Mouse (Mus musculus) layer of hippocampus, adult 8-10 months (tissue): ENCODE data around the gene Abcf1. TPM values are rescaled to one million over a fixed set of nuclear protein-coding genes. Genes with fewer than 3 reads are reported as not detected.
A peak's percentile ranks its signal among the peaks of the same experiment; 100 is the strongest.
"Not testable (repeated sequence)": the region's sequence is repeated elsewhere in the genome, so short reads cannot be mapped to it uniquely, and the experiment has no call there.

Experiments used
- DNase-seq, 2 experiments: peaks; one replicate each; pipeline ENCODE4 v3.0.0; 2022; ENCODE audit warnings: low spot score in 2 of 2
- total RNA-seq, 4 experiments: library from RNA; stranded (reverse); gene quantifications; 2 replicates each; pipeline ENCODE4 v1.2.4; 2022

Gene Abcf1
- 10 to 100 TPM; 68.3 to 76.5 (median 72.7) TPM for total RNA-seq

DNA sequence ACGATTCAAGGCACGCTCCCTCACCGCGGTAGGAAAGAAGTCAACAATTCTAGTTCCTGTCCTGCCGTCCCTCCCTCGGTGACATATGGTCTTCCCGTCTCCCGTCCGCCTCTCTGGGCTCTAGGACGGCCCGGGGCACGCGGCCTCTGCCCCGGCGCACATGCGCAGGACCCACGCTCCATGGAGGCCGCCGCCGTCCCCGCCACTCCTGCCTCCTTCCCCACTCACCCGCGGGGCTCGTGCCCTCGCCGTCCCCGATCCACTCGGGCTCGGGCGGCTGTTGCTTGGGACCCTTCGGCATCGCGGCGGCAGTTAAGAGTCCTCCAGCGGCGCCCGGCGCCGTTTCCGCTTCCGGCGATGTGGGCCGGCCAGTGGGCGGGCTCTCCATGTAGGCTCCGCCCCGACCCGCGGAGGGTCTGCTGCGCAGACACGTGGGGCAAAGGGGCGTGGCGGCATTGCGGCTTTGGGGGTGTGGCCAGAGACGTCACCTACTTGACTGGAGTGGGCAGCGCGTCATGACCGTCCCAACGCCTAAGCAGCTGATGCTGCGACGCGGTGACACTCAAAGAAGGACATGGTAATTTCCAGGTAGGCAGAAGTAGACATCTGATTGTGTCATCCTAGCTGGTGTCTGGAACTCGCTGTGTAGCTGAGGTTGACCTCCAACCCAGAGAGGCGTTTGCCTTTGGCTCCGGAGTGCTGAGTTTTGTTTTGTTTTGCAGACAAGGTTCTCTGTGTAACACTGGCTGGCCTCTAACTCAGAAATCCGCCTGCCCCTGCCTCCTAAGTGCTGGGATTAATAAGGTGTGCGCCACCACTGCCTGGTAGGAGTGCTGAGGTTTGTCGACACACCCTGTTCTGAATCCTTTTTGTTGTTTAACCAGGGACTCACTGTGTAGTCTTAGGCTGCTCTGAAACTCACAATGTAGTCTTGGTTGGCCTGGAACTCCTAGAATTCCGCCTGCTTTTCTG is at the start of gene Abcf1:
Gene Abcf1 (minus strand): TSS at position 344 of the 972 bp plus-strand sequence.
- DNase-seq = peak; percentile 97

DNA sequence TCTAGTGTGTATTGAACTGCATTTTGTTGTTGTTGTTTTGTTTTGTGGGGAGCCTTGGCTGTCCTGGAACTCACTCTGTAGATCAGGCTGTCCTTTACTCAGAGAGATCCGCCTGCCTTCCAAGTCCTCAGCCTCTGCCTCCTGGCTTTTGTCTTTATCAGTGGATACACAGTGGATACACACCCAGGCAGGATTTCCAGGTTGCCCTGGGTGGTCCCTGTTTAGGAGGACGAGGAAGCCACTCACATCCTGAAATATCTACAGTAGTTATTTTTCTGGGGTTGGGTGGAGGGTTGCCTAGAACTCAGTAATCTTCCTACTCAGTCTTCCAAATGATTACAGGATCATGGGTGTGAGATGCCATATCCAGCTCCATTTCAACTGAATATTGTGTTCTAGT is 49.4 kb upstream of the Abcf1 start:
- no peak for DNase-seq

DNA sequence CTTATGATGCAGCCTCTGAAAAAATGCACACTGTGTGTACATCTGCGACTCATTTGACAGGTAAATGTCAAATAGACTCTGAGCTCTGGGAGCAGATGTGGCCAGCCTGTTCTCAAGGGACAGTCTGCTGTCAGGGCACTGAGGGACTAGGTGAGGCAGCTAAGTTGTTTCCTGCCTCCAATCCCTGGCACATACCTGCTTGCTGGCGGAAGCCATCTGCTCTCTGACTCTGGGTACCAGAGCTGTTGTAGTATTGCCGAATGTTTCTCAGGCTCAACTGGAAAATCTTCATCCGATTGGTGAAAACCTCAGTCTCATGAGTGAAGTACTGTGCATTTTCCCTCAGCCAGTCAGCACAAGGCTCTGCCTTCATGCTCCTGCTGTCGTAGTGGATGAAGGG is 47.5 kb upstream of the Abcf1 start:
- DNase-seq = no peak

DNA sequence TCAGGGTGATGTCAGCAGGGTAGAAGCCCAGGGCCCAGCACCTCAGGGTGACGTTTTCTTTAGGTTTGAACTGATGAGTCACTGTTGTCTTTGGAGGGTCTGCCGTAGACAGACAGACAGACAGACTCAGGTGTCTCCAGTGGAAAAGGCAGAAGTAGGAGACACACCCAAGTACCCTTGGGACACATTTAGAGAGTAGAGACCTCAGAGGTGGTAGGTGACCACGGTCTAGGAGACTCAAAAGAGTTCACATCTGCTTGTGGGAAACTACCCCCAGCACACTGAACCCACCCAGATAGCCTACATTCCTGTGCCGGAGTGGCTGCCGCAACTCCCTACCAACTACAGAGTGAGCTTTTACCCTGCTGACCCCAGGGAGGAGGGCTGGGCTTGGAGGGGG is 45.4 kb upstream of the Abcf1 start:
- no peak for DNase-seq

DNA sequence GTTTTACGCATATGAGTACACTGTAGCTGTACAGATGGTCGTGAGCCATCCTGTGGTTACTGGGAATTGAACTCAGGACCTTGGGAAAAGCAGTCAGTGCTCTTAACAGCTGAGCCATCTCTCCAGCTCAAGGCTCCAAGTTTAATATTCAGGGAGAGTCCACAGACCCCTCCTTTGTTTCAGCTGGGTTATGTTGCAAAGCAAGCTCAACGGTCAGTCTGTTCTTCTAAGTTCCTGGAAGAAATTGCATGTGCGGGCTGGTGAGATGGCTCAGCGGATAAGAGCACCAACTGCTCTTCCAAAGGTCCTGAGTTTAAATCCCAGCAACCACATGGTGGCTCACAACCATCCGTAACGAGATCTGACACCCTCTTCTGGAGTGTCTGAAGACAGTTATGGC is 34.8 kb upstream of the Abcf1 start:
- DNase-seq = not testable (repeated sequence)

DNA sequence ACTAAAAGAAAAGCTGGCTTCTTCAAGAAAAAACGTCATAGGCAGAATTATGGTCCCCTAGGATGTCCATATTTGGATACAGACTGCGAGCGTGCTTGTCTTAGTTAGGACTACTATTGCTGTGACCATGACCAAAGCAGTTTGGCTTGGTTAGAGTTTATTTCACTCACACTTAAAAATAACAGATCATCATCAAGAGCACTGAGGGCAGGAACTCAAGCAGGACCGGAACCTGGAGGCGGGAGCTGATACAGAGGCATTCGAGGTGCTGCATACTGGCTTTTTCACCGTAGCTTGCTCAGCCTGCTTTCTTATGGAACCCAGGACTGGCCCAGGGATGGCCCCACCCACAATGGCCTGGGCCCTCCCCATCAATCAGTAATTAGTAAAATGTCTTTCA is 33.8 kb upstream of the Abcf1 start:
- no peak for DNase-seq

DNA sequence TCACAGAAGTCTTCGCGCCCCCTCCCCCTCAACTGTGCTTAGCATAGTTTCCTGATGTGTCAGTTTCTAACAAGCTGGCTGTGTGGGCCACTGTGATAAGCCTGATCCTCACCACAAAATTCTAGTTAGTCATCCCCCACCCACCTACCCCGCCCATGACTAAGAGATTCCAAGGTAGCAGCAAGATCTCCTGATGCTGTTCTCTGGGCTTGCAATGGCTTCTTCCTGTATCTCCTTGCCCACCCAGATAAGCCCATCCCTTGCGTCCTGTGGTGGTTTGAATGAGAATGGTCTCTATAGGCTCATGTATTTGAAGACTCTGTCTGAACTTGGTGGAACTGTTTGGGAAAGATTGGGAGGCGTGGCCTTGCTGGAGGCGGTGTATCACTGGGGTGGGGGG is 32.4 kb upstream of the Abcf1 start:
- DNase-seq = no peak

DNA sequence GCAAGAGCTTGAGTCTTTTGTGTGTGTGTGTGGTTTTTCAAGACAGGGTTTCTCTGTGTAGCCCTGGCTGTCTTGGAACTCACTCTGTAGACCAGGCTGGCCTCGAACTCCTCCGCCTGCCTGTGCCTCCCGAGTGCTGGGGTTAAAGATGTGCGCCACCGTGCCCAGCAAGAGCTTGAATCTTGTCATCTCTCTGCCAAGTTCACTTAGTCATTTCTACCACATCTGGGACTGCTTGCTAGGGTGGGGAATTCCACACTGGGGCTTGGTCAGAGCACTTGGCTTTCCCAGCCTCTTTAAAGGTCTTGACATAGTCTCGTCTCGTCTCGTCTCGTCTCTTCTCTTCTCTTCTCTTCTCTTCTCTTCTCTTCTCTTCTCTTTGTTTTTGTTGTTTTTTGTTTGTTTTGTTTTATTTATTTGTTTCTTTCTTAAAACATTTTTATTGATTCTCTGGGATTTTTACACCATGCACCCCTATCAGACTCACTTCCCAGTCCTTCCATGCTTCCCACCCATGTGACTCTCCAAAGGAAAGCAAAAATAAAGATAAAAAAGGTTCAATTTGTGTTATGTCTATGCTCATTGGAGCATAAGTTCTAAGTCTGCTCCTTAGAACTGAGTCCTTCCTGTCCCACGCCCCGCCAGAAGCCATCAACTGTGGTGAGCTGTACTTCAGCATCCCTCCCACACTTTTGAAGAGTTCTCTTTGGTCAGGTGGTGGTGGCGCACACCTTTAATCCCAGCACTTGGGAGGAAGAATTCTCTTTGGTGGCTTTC is 31.7 kb upstream of the Abcf1 start:
- no peak for DNase-seq

DNA sequence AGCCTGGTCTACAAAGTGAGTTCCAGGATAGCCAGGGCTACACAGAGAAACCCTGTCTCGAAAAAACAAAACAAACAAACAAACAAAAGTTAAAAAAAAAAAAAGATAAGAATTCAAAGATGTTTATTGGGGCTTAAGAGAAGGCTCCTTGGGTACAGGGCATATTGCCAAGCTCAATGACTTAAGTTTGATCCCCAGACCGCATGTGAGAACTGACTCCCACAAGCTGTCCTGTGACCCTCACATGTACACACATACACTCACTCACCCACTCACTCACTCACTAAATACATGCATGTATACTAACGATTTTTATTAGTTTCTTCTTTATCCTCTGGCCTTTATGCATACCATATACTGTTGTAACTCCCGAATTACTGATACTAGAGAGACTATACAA is 30.8 kb upstream of the Abcf1 start:
- DNase-seq = no peak

DNA sequence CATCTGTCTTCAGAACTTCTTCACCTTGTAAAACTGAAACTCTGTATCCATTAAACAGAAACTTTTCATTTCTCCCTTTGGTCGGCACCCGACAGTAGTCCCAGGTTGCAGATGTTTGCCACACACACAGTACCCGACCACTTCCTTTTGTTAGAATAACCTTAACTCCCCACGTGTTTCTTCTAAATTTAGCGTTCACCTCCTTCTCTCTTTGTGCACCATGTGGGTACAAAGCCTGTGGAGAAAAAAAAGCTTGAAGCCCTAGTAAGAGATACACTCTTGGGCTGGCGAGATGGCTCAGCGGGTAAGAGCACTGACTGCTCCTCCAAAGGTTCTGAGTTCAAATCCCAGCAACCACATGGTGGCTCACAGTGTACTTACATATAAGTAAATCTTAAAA is 29.8 kb upstream of the Abcf1 start:
- DNase-seq = no peak

DNA sequence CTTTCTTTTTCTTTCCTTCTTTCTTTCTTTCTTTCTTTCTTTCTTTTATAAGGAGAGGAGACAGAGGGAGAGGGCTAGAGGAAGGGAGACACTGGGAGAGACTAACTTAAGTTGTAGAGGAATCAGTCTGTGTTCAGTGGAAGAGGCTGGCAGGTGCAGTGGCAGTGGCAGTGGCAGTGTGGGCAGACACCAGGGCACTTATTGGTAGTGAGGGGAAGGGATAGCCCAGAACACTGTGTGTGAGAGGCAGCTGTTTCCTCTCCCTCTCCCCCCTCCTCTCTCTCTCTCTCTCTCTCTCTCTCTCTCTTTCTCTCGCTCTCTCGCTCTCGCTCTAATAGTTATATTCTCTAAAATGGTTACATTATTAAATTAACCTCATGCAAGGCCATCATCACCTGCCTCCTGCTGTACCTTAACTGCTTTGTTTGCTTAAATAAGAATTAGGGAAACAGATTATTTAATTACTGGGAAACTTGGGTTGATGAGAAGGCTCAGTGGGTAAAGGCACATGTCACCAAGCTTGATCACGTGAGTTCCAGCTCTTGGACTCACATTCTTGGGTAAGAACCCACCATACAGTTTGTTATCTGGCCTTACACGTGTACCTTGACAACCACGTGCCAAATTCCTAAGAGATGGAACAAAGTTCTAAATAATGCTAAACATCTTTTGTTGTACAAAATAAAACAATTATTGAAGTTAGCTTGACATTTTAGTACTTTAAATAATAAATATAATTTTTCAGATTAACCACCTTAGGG is 29.2 kb upstream of the Abcf1 start:
- no peak for DNase-seq

DNA sequence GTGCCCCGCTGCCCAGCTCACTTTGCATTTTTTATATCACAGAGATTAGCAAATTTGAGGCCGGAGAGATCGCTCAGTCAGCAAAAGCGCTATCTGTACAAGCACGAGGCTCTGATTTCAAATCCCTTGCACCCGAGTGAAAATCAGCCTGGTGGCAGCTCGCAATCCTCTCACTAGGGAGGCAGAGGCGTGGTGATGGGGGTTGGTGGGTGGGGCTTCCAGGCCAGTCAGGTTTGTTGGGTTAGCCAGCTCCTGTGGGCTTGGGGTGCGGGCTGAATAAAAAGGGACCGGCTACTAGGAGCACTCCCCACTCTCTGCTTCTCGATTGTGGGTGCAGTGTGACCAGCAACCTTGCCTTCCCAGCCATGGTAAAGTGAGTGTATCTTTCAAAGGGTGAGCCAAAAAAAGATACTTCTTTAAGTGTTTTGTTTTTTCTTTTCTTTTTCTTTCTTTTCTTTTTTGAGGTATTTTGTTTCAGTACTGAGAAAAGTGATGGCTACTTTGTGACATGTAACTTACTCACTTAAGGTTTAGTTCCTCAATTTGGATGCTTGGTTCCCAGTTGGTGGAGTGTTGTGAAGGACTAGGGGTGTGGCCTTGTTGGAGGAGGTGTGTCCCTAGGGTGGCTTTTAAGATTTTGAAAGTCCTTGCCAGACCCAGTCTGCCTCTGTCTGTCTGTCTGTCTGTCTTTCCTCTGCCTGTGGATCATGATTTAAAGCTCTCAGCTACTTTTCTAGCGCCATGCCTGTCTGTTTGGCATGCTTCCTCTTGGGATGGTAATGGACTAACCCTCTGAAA is 28.4 kb upstream of the Abcf1 start:
- DNase-seq = no peak

DNA sequence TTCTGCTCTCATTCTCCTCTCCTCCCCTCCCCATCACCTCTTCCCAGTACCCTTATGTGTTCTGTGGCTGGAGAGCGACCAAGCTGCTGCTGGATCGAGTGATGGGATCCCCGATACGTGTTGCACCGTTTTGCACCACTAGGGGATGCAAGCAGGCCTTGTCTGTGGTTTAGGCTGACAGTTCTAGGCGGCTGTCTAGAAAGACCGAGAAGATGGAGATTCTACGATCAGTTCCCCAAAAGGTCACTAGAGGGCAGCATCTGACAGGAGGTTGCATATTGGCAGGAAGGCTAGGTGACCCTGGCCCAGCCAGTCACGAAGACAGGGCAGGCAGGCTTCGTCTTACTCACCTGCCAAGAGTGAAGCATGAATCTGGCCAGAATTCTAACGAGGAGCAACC is 27.4 kb upstream of the Abcf1 start:
- DNase-seq = peak; percentile 89 to 96

DNA sequence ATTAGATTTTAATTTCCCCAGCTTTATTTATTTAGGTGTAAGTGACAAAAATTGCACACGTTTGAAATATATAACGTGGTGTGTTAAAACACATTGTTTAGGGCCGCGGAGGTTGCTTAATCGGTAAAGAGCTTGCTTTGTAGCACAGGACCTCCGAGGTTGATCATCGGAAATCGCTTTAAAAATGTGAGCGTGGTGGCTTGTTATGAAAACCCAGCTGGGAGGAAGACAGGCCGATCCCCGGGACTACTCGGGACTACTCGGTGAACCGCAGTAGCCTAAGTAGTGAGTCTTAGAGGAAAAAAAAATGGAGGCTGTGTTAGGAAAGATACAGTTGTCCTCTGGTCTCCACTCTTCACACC is 25.3 kb upstream of the Abcf1 start:
- DNase-seq = no peak

DNA sequence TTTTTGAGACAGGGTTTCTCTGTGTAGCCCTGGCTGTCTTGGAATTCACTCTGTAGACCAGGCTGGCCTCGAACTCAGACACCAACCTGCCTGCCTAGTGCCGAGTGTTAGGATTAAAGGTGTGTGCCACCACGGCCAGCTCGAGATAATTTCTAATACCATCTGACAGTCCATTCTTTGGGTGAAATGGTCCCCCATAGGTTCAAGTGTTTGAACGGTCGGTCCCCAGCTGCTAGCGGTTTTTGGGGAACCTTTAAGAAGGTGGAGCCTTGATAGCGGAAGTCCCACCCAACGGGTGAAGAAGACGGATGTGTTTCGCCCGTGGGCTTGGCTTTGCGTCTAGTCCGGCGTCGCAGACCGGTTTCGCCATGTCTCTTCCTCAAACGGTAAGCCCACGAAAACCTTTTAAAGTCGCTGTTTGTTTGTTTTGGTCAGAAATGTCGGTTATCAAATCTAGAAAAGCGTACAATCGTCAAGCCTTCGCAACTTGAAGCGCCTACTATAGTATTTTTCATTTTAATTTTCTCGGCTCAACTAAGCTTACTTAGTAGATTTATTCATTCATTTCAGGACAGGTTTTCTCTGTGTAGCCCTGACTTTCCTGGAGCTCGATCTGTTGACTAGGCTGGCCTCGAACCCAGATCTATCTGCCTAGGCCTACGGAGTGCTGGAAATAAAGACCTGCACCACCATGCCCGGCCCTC is 24.8 kb upstream of the Abcf1 start:
- peak; percentile 80 to 81 for DNase-seq

DNA sequence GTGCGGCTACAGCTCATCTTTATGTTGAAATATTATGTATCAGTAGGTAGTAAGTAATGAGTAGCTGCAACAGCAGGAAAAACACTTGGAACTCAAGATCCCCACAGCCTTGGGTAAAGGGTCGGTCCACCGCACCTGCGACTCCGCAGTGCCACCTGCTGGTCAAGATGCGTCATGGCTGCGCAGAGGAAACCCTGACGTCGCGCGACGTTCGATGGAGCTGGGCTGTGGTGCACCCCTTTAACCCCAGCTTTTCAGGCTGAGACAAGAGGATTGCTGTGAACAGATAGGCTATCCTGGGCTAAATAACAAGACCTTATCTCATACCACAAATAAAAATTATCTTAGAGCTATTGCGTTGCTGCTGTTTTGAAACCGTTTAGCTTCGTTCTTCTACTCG is 24.1 kb upstream of the Abcf1 start:
- peak; percentile 52 to 78 for DNase-seq

DNA sequence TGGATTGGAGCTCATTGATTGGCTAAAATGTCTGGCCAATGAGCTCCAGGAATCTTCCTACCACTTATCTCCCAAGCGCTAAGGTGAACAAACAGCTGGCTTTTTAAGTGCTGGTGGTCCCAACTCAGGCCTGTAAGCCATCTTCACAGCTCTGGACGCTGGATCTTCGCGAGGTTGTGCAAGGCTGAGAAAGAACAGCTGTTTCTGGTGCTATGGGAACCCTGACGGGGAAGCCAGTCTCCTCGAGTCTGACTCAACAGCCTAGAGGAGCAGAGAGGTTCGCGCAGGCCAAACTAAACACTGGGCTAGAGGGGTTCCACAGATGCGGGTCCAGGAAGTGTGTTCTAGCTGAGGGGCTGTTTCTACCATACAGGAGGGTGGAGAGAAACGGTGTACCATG is 22.2 kb upstream of the Abcf1 start:
- DNase-seq = no peak

DNA sequence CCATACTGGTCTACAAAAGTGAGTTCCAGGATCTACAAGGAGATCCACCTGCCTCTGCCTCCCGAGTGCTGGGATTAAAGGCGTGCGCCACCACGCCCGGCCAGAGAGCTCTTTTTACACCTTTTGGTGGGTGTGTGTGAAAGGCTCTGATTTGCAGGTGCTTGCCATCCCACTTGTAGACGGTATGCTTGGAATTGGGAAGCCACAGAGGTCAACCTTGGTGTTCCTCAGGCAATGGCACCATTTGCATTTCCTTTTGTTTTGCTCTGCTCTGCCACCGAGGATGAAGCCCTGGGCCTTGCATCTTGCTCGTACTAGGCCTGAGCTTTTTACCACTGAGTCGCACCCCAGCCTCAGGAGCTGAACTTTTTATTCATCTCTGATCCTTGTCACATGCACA is 12.2 kb upstream of the Abcf1 start:
- no peak for DNase-seq

DNA sequence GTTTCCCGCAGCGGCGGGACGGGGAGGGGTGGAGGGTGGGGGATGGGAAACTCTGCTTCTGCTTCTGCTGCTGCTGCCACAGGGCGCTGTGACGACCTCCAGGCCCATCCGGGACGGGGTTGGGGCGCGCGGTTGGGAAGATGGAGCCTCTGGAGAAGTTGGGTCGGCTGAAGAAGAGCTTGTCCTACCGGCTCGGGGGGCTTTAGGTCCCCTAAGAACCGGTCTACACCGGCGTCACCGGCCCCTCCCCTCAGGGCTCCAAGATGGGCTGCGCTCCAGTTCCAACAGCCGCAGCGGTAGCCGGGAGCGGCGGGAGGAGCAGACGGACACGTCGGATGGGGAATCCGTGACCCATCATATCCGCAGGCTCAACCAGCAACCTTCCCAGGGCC is 10.8 kb upstream of the Abcf1 start:
- DNase-seq = peak in 1 of 2 experiments; percentile 43
